Mouse (Mus musculus) heart, postnatal 0 days (tissue): Measurements from ENCODE around the gene Pex14. TPM values are rescaled to one million over a fixed set of nuclear protein-coding genes. Genes with fewer than 3 reads are reported as not detected.
A peak's percentile ranks its signal among the peaks of the same experiment; 100 is the strongest.

Experiments
- ATAC-seq: fragments of 200-750 bp; cut with Nextera tagmentation; 2 replicates; pipeline ENCODE4 v1.8.0; 2017; ENCODE audit warnings: low read depth, moderate number of reproducible peaks, moderate library complexity; ENCODE audit not compliant: insufficient read depth
- DNase-seq: peaks from one replicate; pipeline ENCODE4 v3.0.0-alpha.2; 2016; ENCODE audit warnings: low spot score
- H3K27ac ChIP-seq: fragments of 300-500 bp; sonication (generic); 2 replicates; pipeline ENCODE4 v1.5.1; 2014; ENCODE audit warnings: low read depth, mild to moderate bottlenecking
- H3K27me3 ChIP-seq: fragments of 300-500 bp; sonication (generic); 2 replicates; pipeline ENCODE4 v1.6.1; 2014; ENCODE audit warnings: low read length, mixed read lengths; ENCODE audit not compliant: control insufficient read depth, insufficient read depth
- H3K36me3 ChIP-seq: fragments of 300-500 bp; sonication (generic); replicated peaks from 2 replicates; pipeline ENCODE4 v1.6.1; 2014; ENCODE audit warnings: low read length, mixed read lengths; ENCODE audit not compliant: control insufficient read depth, insufficient read depth
- H3K4me1 ChIP-seq: fragments of 300-500 bp; sonication (generic); 2 replicates; pipeline ENCODE4 v1.6.1; 2014; ENCODE audit warnings: antibody characterized with exemption; ENCODE audit not compliant: control insufficient read depth, insufficient read depth
- H3K4me2 ChIP-seq: fragments of 300-500 bp; sonication (generic); 2 replicates; pipeline ENCODE4 v1.6.1; 2014; ENCODE audit warnings: low read depth, mild to moderate bottlenecking, low read length, moderate library complexity
- H3K4me3 ChIP-seq: fragments of 300-500 bp; sonication (generic); 2 replicates; pipeline ENCODE4 v1.5.1; 2014; ENCODE audit warnings: low read depth, low read length
- H3K9ac ChIP-seq: fragments of 300-500 bp; sonication (generic); replicated peaks from 2 replicates; pipeline ENCODE4 v1.6.1; 2014; ENCODE audit warnings: low read depth, low read length, mixed read lengths
- H3K9me3 ChIP-seq: fragments of 300-500 bp; sonication (generic); replicated peaks from 2 replicates; pipeline ENCODE4 v1.6.1; 2016; ENCODE audit warnings: low read length; ENCODE audit not compliant: control insufficient read depth
- CTCF ChIP-seq: IDR thresholded peaks from 2 replicates; pipeline ENCODE4 v1.5.1; 2016; ENCODE audit warnings: antibody characterized with exemption, control low read depth, low read depth
- EP300 ChIP-seq: IDR thresholded peaks from 2 replicates; pipeline ENCODE4 v1.6.1; 2016; ENCODE audit warnings: antibody characterized with exemption, low read depth
- WGBS: fragments of 180-500 bp; shearing (Covaris S2); extraction: QIAGEN DNeasy Blood & Tissue Kit; methylation state at CpG from one replicate; pipeline ENCODE4 v1.1.7; 2014; 5-methylcytosine and 5-hydroxymethylcytosine counted together
- polyA plus RNA-seq: library from polyadenylated mRNA; unstranded; fragments of >200 nt; fragmentation: Nextera tagmentation; extraction: Ambion mirVana; gene quantifications from 2 replicates; pipeline ENCODE4 v1.2.1, GENCODE M21; 2015
- total RNA-seq: library from RNA; depleted of rRNA; stranded (reverse); fragments of >200 nt; gene quantifications from 2 replicates; pipeline ENCODE4 v1.2.3, GENCODE M21; 2014; ENCODE audit warnings: low replicate concordance

Pex14 gene
- total and polyA plus RNA-seq, 2 experiments from 2014 or later: 38.1 to 43.9 TPM

- WGBS: 31% methylated on average over 4 of the region's 4 CpGs
- Histone ChIP-seq H3K4me3 (no peak overlapping the region), H3K9ac (no peak overlapping the region), H3K4me2 (no peak overlapping the region), H3K9me3 (no peaks in the 10 kb centered on the region), H3K36me3 (no peaks in the 10 kb centered on the region), H3K4me1 (no peaks in the 10 kb centered on the region), H3K27ac (no peak overlapping the region), H3K27me3 (no peaks in the 10 kb centered on the region)
- TF ChIP-seq CTCF (no peak), EP300 (no peak)
- DNase-seq (no peak), ATAC-seq (no peak)
These were observed 43.9 kb upstream of the Pex14 start for GRCm38 (mm10) chr4:149143594-149143993.

- no peak overlapping the region for H3K9ac ChIP-seq
- no peaks in the 10 kb centered on the region for H3K27me3 ChIP-seq
- H3K4me1 ChIP-seq: peaks cover 5% of the 10 kb centered on the region; the same call in 1 of the 2 replicates
- H3K27ac ChIP-seq: no peak overlapping the region
- 77% methylated on average over 8 of the region's 8 CpGs for WGBS
- no peak for TF ChIP-seq CTCF
- H3K9me3 ChIP-seq: no peaks in the 10 kb centered on the region
- no peak for DNase-seq
- H3K4me3 ChIP-seq: no peak overlapping the region
- no peak for ATAC-seq
- no peak overlapping the region for H3K4me2 ChIP-seq
- no peaks in the 10 kb centered on the region for H3K36me3 ChIP-seq
These were observed 38.8 kb upstream of the Pex14 start for GRCm38 (mm10) chr4:149138515-149138914.

GRCm38 (mm10) chr4:149136982-149137770 lies 37.5 kb upstream of the Pex14 start, which contains the start of gene Cenps:
TSS of gene Cenps (minus strand) at chr4:149137629.
- Histone ChIP-seq H3K4me2 (peak within 1 kb of the TSS; percentile 75), H3K9ac (peak within 1 kb of the TSS; percentile 43), H3K27me3 (no peaks in the 10 kb centered on the region), H3K4me3 (peak within 1 kb of the TSS; percentile 64), H3K27ac (peak within 1 kb of the TSS; percentile 49), H3K9me3 (no peaks in the 10 kb centered on the region), H3K4me1 (peaks cover 5% of the 10 kb centered on the region; the same call in 1 of the 2 replicates), H3K36me3 (no peaks in the 10 kb centered on the region)
- DNase-seq (peak; percentile 79), ATAC-seq (peak; percentile 87)
- TF ChIP-seq CTCF: peak; percentile 93
- TF ChIP-seq EP300: 0 out of 2 replicates have a peak, but pooled peaks have one; percentile 40
- WGBS: 1% methylated on average over 66 of the region's 68 CpGs

GRCm38 (mm10) chr4:149136116-149136850 lies 36.6 kb upstream of the Pex14 start:
- Histone ChIP-seq H3K27ac (no peak overlapping the region), H3K4me1 (peaks cover 5% of the 10 kb centered on the region; the same call in 1 of the 2 replicates), H3K4me2 (peak overlapping the region; percentile 75), H3K36me3 (peaks cover under 1% of the 10 kb centered on the region; the same call in 1 of the 2 replicates), H3K4me3 (peak overlapping the region; percentile 64), H3K9me3 (no peaks in the 10 kb centered on the region), H3K9ac (peak overlapping the region; percentile 43; the same call in 1 of the 2 replicates), H3K27me3 (no peaks in the 10 kb centered on the region)
- 52% methylated on average over 18 of the region's 18 CpGs for WGBS
- ATAC-seq: no peak
- no peak for DNase-seq
- TF ChIP-seq CTCF (no peak), EP300 (no peak)

- WGBS: 91% methylated on average over 5 of the region's 5 CpGs
- H3K36me3 ChIP-seq: peaks cover 14% of the 10 kb centered on the region
- no peak overlapping the region for H3K27ac ChIP-seq
- no peak overlapping the region for H3K9ac ChIP-seq
- DNase-seq (no peak), ATAC-seq (no peak)
- H3K9me3 ChIP-seq: no peaks in the 10 kb centered on the region
- no peaks in the 10 kb centered on the region for H3K27me3 ChIP-seq
- no peak overlapping the region for H3K4me3 ChIP-seq
- TF ChIP-seq CTCF (no peak), EP300 (no peak)
- peaks cover 5% of the 10 kb centered on the region; the same call in 1 of the 2 replicates for H3K4me1 ChIP-seq
- no peak overlapping the region for H3K4me2 ChIP-seq
These were observed 33.7 kb upstream of the Pex14 start for GRCm38 (mm10) chr4:149133395-149133794.
